19 mouse cellular contexts compared by ENCODE assay signal in the genomic region with DNA sequence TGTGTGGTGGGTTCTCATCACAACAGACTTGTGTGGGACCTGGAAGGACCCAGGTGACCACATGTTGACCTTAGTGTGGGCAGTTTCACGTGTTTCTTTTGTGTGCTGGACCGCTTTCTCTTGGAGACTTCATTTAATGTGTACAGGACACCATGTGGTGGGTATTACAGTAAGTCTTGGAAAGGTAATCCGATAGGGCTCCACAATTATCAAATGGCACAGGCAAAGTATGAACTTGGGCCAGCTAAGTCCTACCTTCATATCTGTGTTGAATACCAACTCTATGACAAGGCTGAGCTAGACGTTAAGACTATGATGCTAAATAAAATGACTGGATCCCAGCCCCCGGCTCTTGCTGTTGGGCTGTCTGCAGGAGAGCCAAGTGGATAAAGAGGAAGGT.
DNase-seq lines count a peak whose midpoint lies in the region; ATAC-seq and TF ChIP-seq lines count a peak whose summit lies in the region.
"Had no signal": no experiment of that assay in that cellular context is flagged by ENCODE, and none has a peak within 500 bp of the region (broad histone marks: within the 10 kb centered on the region; RNA-seq: fewer than 3 reads in every experiment).

No protein-coding gene starts in this region.

- intact Hi-C loops in heart, adult 2 months (cut with DNase I), result no loop called here
- intact Hi-C loops in heart, postnatal 10 days (cut with DNase I), result no loop called here

- no peak overlapping the region for H3K4me3 ChIP-seq in heart, adult 2 months
- no peak overlapping the region for H3K4me3 ChIP-seq in midbrain, embryonic 10.5 days
- no peak overlapping the region for H3K4me3 ChIP-seq in midbrain, embryonic 11.5 days (ENCODE audit: low read depth, low read length)
- H3K4me3 ChIP-seq in heart, postnatal 0 days (ENCODE audit: low read depth, low read length), result no peak overlapping the region
- H3K4me3 ChIP-seq: embryonic facial prominence, embryonic 15.5 days; hindbrain, embryonic 15.5 days; layer of hippocampus, adult 2 months; liver, embryonic 15.5 days; myocyte; neural tube, embryonic 15.5 days had no signal

- TF ChIP-seq POLR2A in heart, adult 2 months (IDR thresholded peaks at IDR 0.05; ENCODE audit: insufficient read depth, low read depth, low read length), result no peak

- H3K4me1 ChIP-seq in heart, adult 2 months (ENCODE audit: control insufficient read depth, insufficient read depth, low read length), result peaks cover 7% of the 10 kb centered on the region
- peaks cover 2% of the 10 kb centered on the region; the same call in 1 of the 2 replicates for H3K4me1 ChIP-seq in midbrain, embryonic 10.5 days
- no peaks in the 10 kb centered on the region for H3K4me1 ChIP-seq in midbrain, embryonic 11.5 days (ENCODE audit: control insufficient read depth, insufficient read depth, low read length)
- peaks cover 24% of the 10 kb centered on the region for H3K4me1 ChIP-seq in heart, postnatal 0 days (ENCODE audit: control insufficient read depth, insufficient read depth)
- H3K4me1 ChIP-seq: hindbrain, embryonic 15.5 days; liver, embryonic 15.5 days; neural tube, embryonic 15.5 days had no signal

- ATAC-seq in midbrain, embryonic 11.5 days (ENCODE audit: low FRiP score), result no peak
- ATAC-seq in heart, postnatal 0 days (ENCODE audit: insufficient read depth, low read depth), result peak; percentile 32
- ATAC-seq: forebrain, embryonic 14.5 days had no signal

- TF ChIP-seq CTCF in heart, adult 2 months (IDR thresholded peaks at IDR 0.05), result no peak
- TF ChIP-seq CTCF in heart, postnatal 0 days (IDR thresholded peaks at IDR 0.05; ENCODE audit: low read depth), result no peak

- 40% methylated on average over 5 of the region's 5 CpGs for WGBS in heart, adult 2 months
- WGBS in midbrain, embryonic 10.5 days, result 82% methylated on average over 5 of the region's 5 CpGs
- 89% methylated on average over 5 of the region's 5 CpGs for WGBS in midbrain, embryonic 11.5 days
- WGBS in heart, postnatal 0 days, result 26% methylated on average over 5 of the region's 5 CpGs

- H3K36me3 ChIP-seq in heart, adult 2 months (ENCODE audit: control insufficient read depth, insufficient read depth, low read length), result no peaks in the 10 kb centered on the region
- H3K36me3 ChIP-seq in midbrain, embryonic 10.5 days, result no peaks in the 10 kb centered on the region
- H3K36me3 ChIP-seq in midbrain, embryonic 11.5 days (ENCODE audit: control insufficient read depth, insufficient read depth, low read length), result no peaks in the 10 kb centered on the region
- H3K36me3 ChIP-seq in heart, postnatal 0 days (replicated peaks; ENCODE audit: control insufficient read depth, insufficient read depth, low read length), result no peaks in the 10 kb centered on the region
- H3K36me3 ChIP-seq: embryonic facial prominence, embryonic 15.5 days; hindbrain, embryonic 15.5 days; liver, embryonic 15.5 days; neural tube, embryonic 15.5 days had no signal

- H3K27me3 ChIP-seq in heart, adult 2 months (ENCODE audit: control insufficient read depth, insufficient read depth, low read length), result no peaks in the 10 kb centered on the region
- no peaks in the 10 kb centered on the region for H3K27me3 ChIP-seq in midbrain, embryonic 10.5 days (ENCODE audit: low read depth, poor library complexity, severe bottlenecking)
- H3K27me3 ChIP-seq in midbrain, embryonic 11.5 days (ENCODE audit: control insufficient read depth, insufficient read depth, low read length), result no peaks in the 10 kb centered on the region
- H3K27me3 ChIP-seq in heart, postnatal 0 days (ENCODE audit: control insufficient read depth, insufficient read depth, low read length), result no peaks in the 10 kb centered on the region
- H3K27me3 ChIP-seq: embryonic facial prominence, embryonic 15.5 days; hindbrain, embryonic 15.5 days; liver, embryonic 15.5 days; neural tube, embryonic 15.5 days had no signal

- no peak for DNase-seq in heart, adult 2 months
- DNase-seq in heart, postnatal 10 days, result no peak
- no peak for DNase-seq in midbrain, embryonic 10.5 days (ENCODE audit: low spot score)
- no peak for DNase-seq in midbrain, embryonic 11.5 days (ENCODE audit: low spot score, missing footprints)
- DNase-seq in heart, postnatal 0 days (ENCODE audit: low spot score), result peak; percentile 51
- DNase-seq in c-Kit-positive CD71-positive TER-119-positive erythroid progenitor cells, embryonic 14.5 days (ENCODE audit: low spot score), result no peak
- no peak for DNase-seq in right cerebral cortex, postnatal 4 days
- DNase-seq in frontal cortex, postnatal 25 days (ENCODE audit: low spot score in 2 of 2), result no peak
- DNase-seq: midbrain, embryonic 14.5 days; retina, postnatal 1 day; thymus, postnatal 4 days had no signal

- H3K9ac ChIP-seq in heart, adult 2 months (ENCODE audit: low read depth, low read length), result no peak overlapping the region
- no peak overlapping the region for H3K9ac ChIP-seq in midbrain, embryonic 11.5 days (ENCODE audit: low read length)
- no peak overlapping the region for H3K9ac ChIP-seq in heart, postnatal 0 days (replicated peaks; ENCODE audit: low read depth, low read length)
- H3K9ac ChIP-seq: embryonic facial prominence, embryonic 15.5 days; hindbrain, embryonic 15.5 days; liver, embryonic 15.5 days; neural tube, embryonic 15.5 days had no signal

- no peaks in the 10 kb centered on the region for H3K79me2 ChIP-seq in heart, adult 2 months (replicated peaks; ENCODE audit: control insufficient read depth, insufficient read depth, low read length)

- H3K9me3 ChIP-seq in midbrain, embryonic 10.5 days (replicated peaks), result no peaks in the 10 kb centered on the region
- H3K9me3 ChIP-seq in midbrain, embryonic 11.5 days (ENCODE audit: control insufficient read depth, low read length), result no peaks in the 10 kb centered on the region
- no peaks in the 10 kb centered on the region for H3K9me3 ChIP-seq in heart, postnatal 0 days (replicated peaks; ENCODE audit: control insufficient read depth, low read length)
- H3K9me3 ChIP-seq: embryonic facial prominence, embryonic 15.5 days; hindbrain, embryonic 15.5 days; liver, embryonic 15.5 days; neural tube, embryonic 15.5 days had no signal

- H3K27ac ChIP-seq in heart, adult 2 months, result peak overlapping the region; percentile 82
- 0 out of 2 replicates have a peak overlapping the region, but pooled peaks have one; percentile 9 for H3K27ac ChIP-seq in midbrain, embryonic 10.5 days (replicated peaks)
- H3K27ac ChIP-seq in midbrain, embryonic 11.5 days (ENCODE audit: low read depth, low read length), result no peak overlapping the region
- peak overlapping the region; percentile 97 for H3K27ac ChIP-seq in heart, postnatal 0 days (ENCODE audit: low read depth)
- H3K27ac ChIP-seq: embryonic facial prominence, embryonic 15.5 days; hindbrain, embryonic 15.5 days; layer of hippocampus, adult 2 months; liver, embryonic 15.5 days; macrophage; neural tube, embryonic 15.5 days had no signal

- H3K4me2 ChIP-seq in midbrain, embryonic 11.5 days, result no peak overlapping the region
- no peak overlapping the region for H3K4me2 ChIP-seq in heart, postnatal 0 days (ENCODE audit: low read depth, low read length)
- H3K4me2 ChIP-seq: embryonic facial prominence, embryonic 15.5 days; hindbrain, embryonic 15.5 days; liver, embryonic 15.5 days; neural tube, embryonic 15.5 days had no signal

- TF ChIP-seq EP300 in heart, adult 2 months (IDR thresholded peaks at IDR 0.05; ENCODE audit: insufficient read depth, low read depth, low read length), result no peak
- TF ChIP-seq EP300 in heart, postnatal 0 days (IDR thresholded peaks at IDR 0.05; ENCODE audit: low read depth), result no peak; the same call in 1 of the 2 replicates
